Mouse (Mus musculus) heart, embryonic 14.5 days (tissue): ENCODE measurements around the gene Mrpl4. TPM values are rescaled to one million over a fixed set of nuclear protein-coding genes. Genes with fewer than 3 reads are reported as not detected.

ENCODE experiments used
- ATAC-seq: fragments of 200-750 bp; cut with Nextera tagmentation; 2 replicates; pipeline ENCODE4 v1.8.0; 2017; ENCODE audit warnings: low read depth, moderate TSS enrichment; ENCODE audit not compliant: insufficient number of reproducible peaks, insufficient read depth, low FRiP score
- H3K27ac ChIP-seq, 2 experiments: fragments of 200-500 bp in 1 of 2; fragments of 300-500 bp in 1 of 2; sonication (generic) in 1 of 2; replicated peaks in 1 of 2; 2 replicates each; pipeline ENCODE4 v1.5.1; 2012 to 2014; ENCODE audit warnings: low read depth in 2 of 2, low read length in 2 of 2, control low read depth in 1 of 2, mild to moderate bottlenecking in 1 of 2, mixed read lengths in 1 of 2; ENCODE audit not compliant: control insufficient read depth in 1 of 2, insufficient read depth in 1 of 2
- H3K27me3 ChIP-seq: fragments of 300-500 bp; sonication (generic); 2 replicates; pipeline ENCODE4 v1.6.1; 2014; ENCODE audit warnings: mild to moderate bottlenecking, low read length, control low read depth; ENCODE audit not compliant: control insufficient read depth, insufficient read depth
- H3K36me3 ChIP-seq: fragments of 300-500 bp; sonication (generic); 2 replicates; pipeline ENCODE4 v1.6.1; 2014; ENCODE audit warnings: mild to moderate bottlenecking, control low read depth, low read length, mixed read lengths; ENCODE audit not compliant: control insufficient read depth, insufficient read depth
- H3K4me1 ChIP-seq, 2 experiments: fragments of 200-500 bp in 1 of 2; fragments of 300-500 bp in 1 of 2; sonication (generic) in 1 of 2; 2 replicates each; pipeline ENCODE4 v1.6.1; 2012 to 2014; ENCODE audit warnings: low read length in 2 of 2, control low read depth in 1 of 2, mixed read lengths in 1 of 2; ENCODE audit not compliant: control insufficient read depth in 2 of 2, insufficient read depth in 2 of 2
- H3K4me2 ChIP-seq: fragments of 300-500 bp; sonication (generic); 2 replicates; pipeline ENCODE4 v1.6.1; 2014; ENCODE audit warnings: mild to moderate bottlenecking, low read length
- H3K4me3 ChIP-seq, 2 experiments: fragments of 200-500 bp in 1 of 2; fragments of 300-500 bp in 1 of 2; sonication (generic) in 1 of 2; 2 replicates each; pipeline ENCODE4 v1.5.1; 2012 to 2014; ENCODE audit warnings: low read length in 2 of 2, mild to moderate bottlenecking in 2 of 2, control low read depth in 1 of 2, low read depth in 1 of 2, moderate library complexity in 1 of 2; ENCODE audit not compliant: control insufficient read depth in 1 of 2, insufficient read depth in 1 of 2
- H3K9ac ChIP-seq: fragments of 300-500 bp; sonication (generic); 2 replicates; pipeline ENCODE4 v1.6.1; 2014; ENCODE audit warnings: mild to moderate bottlenecking, low read length
- H3K9me3 ChIP-seq: fragments of 300-500 bp; sonication (generic); 2 replicates; pipeline ENCODE4 v1.6.1; 2016; ENCODE audit warnings: low read length, control low read depth; ENCODE audit not compliant: control insufficient read depth
- WGBS: fragments of 180-500 bp; shearing (Covaris S2); extraction: QIAGEN DNeasy Blood & Tissue Kit; methylation state at CpG from one replicate; pipeline ENCODE4 v1.1.7; 2014; 5-methylcytosine and 5-hydroxymethylcytosine counted together
- polyA plus RNA-seq: library from polyadenylated mRNA; unstranded; fragments of >200 nt; fragmentation: Nextera tagmentation; extraction: Ambion mirVana; gene quantifications from 2 replicates; pipeline ENCODE4 v1.2.1, GENCODE M21; 2014

Mrpl4 gene
- polyA plus RNA-seq, 1 experiment from 2014 or later = 160 TPM

GRCm38 (mm10) chr9:21012368-21012767, 9.8 kb downstream of the Mrpl4 start:
- H3K9me3 ChIP-seq = no peaks in the 10 kb centered on the region
- ATAC-seq = no peak

DNA sequence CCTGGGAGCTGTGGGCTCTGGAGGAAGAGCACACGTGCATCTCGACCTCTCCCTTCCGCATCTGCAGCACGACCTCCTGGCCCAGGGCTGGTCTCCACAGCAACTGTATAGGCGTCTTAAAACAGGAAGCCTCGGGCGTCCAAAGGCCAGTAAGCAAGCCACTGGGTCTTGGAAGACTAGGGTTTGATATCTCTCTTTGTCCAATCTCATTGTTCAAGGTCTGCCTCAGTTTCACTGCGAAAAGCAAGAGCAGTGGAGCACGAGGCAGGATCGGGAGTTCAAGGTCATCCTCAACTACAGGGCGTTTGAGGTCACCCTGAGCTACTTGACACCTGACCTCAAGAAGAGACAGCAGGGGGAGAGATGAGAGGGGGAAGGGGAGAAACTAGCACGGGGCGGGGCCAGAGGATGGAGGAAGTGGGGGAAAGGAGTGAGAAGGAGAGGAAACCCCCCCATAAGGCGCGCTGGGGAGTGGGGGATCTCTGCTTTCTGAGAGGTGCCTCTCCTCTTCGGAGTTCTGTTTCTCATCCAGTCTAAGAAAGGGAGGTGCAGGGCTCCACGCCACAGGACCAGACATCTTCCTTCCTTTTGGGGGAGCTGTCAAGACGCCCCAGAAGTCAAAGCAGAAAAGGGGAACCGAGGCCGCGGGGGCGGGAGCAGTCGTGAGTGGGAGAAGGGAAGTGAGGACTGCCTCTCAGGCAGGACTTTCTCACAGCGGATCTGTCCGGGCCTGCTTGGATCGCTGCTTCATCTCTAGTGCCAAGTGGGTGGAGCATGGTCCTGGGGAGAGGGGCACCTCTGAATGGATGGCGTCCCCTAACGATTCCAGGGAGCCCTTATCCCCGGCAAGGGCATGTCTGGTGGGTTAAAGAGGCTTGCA, 12.4 kb downstream of the Mrpl4 start:
- Histone ChIP-seq H3K27ac (peak overlapping the region; percentile 36 to 64; a peak in 3 of 4 replicates), H3K9me3 (no peaks in the 10 kb centered on the region), H3K4me2 (peak overlapping the region; percentile 72), H3K4me3 (peak overlapping the region; percentile 42 to 57), H3K4me1 (peaks cover 10 to 15% of the 10 kb centered on the region in 2 experiments; a peak in 3 of 4 replicates), H3K36me3 (no peaks in the 10 kb centered on the region), H3K9ac (peak overlapping the region; percentile 64), H3K27me3 (peaks cover 44% of the 10 kb centered on the region)
- ATAC-seq = peak; percentile 46; the same call in 1 of the 2 replicates
- WGBS = 6% methylated on average over 29 of the region's 29 CpGs

More at GRCm38 (mm10) chr9:21012368-21012767, 9.8 kb downstream of the Mrpl4 start:
- Histone ChIP-seq H3K4me3 (no peak overlapping the region), H3K27me3 (peaks cover 33% of the 10 kb centered on the region), H3K27ac (peak overlapping the region; percentile 55 to 69), H3K4me1 (peaks cover 10 to 15% of the 10 kb centered on the region in 2 experiments; a peak in 3 of 4 replicates), H3K36me3 (peaks cover 17% of the 10 kb centered on the region), H3K9ac (no peak overlapping the region), H3K4me2 (no peak overlapping the region)
- WGBS = 11% methylated on average over 1 of the region's 1 CpGs

GRCm38 (mm10) chr9:21015571-21016130, 13.1 kb downstream of the Mrpl4 start, which contains the start of gene Icam1:
Gene Icam1 (plus strand): TSS chr9:21015985.
- Histone ChIP-seq H3K27me3 (peaks cover 44% of the 10 kb centered on the region), H3K4me1 (peaks cover 10 to 15% of the 10 kb centered on the region in 2 experiments; a peak in 3 of 4 replicates), H3K36me3 (no peaks in the 10 kb centered on the region; the same call in 1 of the 2 replicates), H3K4me3 (peak within 1 kb of the TSS; percentile 42 to 57), H3K4me2 (peak within 1 kb of the TSS; percentile 72), H3K9ac (peak within 1 kb of the TSS; percentile 64), H3K9me3 (no peaks in the 10 kb centered on the region), H3K27ac (peak within 1 kb of the TSS; percentile 36 to 64; a peak in 3 of 4 replicates)
- WGBS = 1% methylated on average over 30 of the region's 30 CpGs
- peak; percentile 18 for ATAC-seq

DNA sequence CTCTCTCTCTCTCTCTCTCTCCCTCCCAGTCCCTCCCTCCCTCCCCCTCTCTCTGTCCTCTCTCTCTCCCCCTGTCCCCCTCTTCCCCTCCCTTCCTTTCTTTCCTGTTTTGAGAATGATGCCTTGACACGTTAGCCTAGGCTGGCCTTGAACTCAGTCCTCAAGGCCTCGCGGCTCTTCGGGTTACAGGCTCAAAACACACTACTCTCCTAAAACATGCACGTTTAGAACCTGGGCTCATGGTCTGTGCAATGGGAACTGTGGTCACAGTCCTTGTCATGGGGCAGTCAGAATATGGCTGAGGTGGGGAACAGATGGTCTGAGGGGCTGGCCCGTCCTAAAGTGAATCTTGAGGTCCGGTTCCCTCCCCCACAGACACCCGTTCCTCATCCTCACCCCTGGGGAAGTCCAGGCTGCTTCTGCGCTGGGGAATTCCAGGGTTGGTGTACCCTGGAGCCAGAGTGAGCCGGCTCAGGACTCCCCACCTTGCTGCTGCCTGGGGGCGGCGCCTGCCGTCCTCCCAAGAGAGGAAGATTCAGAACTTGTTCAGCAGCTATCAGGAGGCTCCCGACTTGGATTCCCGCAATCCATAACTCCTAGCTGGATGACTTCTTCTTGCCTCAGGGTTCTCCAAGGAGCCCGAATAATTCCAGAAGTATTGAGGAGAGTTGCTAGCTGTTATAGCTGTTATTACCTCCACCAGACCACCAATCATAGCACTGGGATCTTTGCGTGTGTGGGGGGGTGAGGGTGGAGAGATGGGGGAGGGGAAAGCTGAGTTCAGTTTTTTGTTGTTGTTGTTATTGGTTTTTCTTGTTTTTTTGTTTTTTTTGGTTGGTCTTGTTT, 14.0 kb downstream of the Mrpl4 start:
- Histone ChIP-seq H3K4me1 (peaks cover 10 to 15% of the 10 kb centered on the region in 2 experiments; a peak in 3 of 4 replicates), H3K36me3 (no peaks in the 10 kb centered on the region; the same call in 1 of the 2 replicates), H3K27ac (no peak overlapping the region), H3K4me3 (peak overlapping the region; percentile 42 to 57), H3K9ac (peak overlapping the region; percentile 64; the same call in 1 of the 2 replicates), H3K9me3 (no peaks in the 10 kb centered on the region), H3K4me2 (peak overlapping the region; percentile 72), H3K27me3 (peaks cover 44% of the 10 kb centered on the region)
- no peak for ATAC-seq
- WGBS = 3% methylated on average over 17 of the region's 17 CpGs

DNA sequence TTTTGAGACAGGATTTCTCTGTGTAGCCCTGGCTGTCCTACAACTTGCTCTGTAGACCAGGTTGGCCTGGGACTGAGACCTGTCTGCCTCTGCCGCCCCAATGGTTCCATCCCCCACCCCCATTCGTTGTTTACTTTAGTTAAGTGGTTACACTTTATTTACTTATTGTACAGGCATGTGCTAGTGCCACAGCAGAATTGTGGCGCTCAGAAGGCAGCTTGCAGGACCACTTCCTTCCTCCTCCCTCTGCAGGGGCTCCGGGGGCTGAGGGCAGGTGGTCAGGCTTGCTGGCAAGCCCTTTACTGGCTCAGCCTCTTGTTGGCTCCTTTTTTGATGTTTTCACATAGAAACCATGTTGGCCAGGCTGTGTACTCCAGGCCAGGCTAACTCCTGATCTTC, 14.6 kb downstream of the Mrpl4 start:
- H3K9me3 ChIP-seq = no peaks in the 10 kb centered on the region
- H3K4me1 ChIP-seq = peaks cover 10 to 15% of the 10 kb centered on the region in 2 experiments; a peak in 3 of 4 replicates
- H3K4me2 ChIP-seq = peak overlapping the region; percentile 72
- peaks cover 44% of the 10 kb centered on the region for H3K27me3 ChIP-seq
- H3K9ac ChIP-seq = no peak overlapping the region
- no peak overlapping the region for H3K27ac ChIP-seq
- no peaks in the 10 kb centered on the region; the same call in 1 of the 2 replicates for H3K36me3 ChIP-seq
- 32% methylated on average over 4 of the region's 4 CpGs for WGBS
- no peak for ATAC-seq
- peak overlapping the region in 1 of 2 experiments; percentile 42; a peak in 2 of 4 replicates for H3K4me3 ChIP-seq

- Histone ChIP-seq H3K4me1 (peaks cover 10 to 15% of the 10 kb centered on the region in 2 experiments; a peak in 3 of 4 replicates), H3K9me3 (no peaks in the 10 kb centered on the region), H3K4me2 (no peak overlapping the region), H3K9ac (no peak overlapping the region), H3K27me3 (peaks cover 44% of the 10 kb centered on the region), H3K36me3 (no peaks in the 10 kb centered on the region; the same call in 1 of the 2 replicates), H3K4me3 (no peak overlapping the region), H3K27ac (no peak overlapping the region)
- WGBS = 72% methylated on average over 2 of the region's 2 CpGs
- no peak for ATAC-seq
These were observed 16.1 kb downstream of the Mrpl4 start for GRCm38 (mm10) chr9:21018600-21018999.

DNA sequence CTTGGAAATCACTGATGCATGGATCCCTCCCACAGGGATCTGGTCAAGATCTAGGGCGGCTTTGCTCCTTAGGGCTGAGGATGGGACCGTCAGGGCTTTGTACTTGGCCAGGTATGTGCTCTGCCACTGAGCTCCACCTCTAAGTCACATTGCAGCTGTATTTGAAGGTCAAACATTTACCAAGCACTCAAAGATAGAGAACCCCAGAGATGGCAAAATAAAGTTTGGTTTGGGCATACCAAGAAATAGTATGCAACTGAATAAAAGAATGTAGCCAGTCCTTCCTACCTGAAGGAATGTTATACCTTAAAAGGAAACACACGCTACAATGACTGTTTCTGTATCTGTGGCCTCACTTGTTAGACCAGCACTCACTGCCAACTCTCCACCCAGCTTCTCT, 18.8 kb downstream of the Mrpl4 start:
- no peak for ATAC-seq
- peaks cover 4% of the 10 kb centered on the region; the same call in 1 of the 2 replicates for H3K36me3 ChIP-seq
- H3K4me3 ChIP-seq = no peak overlapping the region
- no peak overlapping the region for H3K9ac ChIP-seq
- H3K27ac ChIP-seq = no peak overlapping the region
- no peaks in the 10 kb centered on the region for H3K9me3 ChIP-seq
- H3K4me1 ChIP-seq = no peaks in the 10 kb centered on the region
- H3K27me3 ChIP-seq = peaks cover 21% of the 10 kb centered on the region
- H3K4me2 ChIP-seq = no peak overlapping the region
- 61% methylated on average over 3 of the region's 3 CpGs for WGBS
